Mouse (Mus musculus) testis, postnatal 10 days (tissue): ENCODE measurements at regions not wholly inside any gene's neighbourhood (a gene's known extent, or its start where the extent isn't known, plus 50 kb on each side); places are given as distances from the start of the nearest gene placed in this dataset.

Experiments
- DNase-seq: peaks from one replicate; pipeline ENCODE4 v3.0.0; 2021; ENCODE audit warnings: low spot score

DNA sequence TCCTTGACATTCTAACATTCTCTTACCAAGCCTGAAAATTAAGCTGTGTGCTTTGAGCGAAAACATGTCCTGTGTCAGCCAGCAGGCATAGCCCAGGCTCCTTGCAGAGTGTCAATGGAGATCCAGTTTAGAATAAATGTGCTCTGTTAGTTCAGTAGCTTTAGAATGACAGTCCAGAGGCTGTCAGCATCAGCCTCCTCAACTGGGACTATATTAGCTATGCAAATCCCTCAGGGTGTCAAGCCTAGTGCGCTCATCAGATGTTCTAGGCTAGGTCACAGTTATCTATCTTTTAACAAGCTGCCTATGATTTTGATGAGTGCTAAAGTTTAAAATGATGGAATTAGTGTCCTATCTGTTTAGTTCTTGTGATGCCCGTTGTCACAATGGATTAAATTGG, 281.7 kb upstream of the Btbd3 start:
- DNase-seq = no peak

DNA sequence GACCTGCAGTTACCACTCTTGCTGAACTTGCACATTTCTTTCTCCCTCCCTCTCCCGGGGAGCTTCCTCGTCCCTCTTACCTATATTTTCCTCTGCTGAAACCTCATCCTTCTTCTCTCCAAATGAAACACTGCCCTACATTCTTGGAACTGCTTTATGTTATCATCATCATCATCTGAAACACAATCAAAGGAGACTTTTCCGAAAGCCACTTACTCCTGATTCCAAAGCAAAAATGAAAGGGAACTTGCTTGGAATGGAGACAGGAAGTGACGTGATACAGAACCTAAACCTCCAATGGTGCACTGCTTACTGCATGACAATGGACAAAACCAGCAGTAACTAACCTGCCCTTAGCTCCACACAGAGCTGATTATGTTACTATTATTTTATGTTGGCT, 287.2 kb upstream of the Btbd3 start:
- DNase-seq = no peak

DNA sequence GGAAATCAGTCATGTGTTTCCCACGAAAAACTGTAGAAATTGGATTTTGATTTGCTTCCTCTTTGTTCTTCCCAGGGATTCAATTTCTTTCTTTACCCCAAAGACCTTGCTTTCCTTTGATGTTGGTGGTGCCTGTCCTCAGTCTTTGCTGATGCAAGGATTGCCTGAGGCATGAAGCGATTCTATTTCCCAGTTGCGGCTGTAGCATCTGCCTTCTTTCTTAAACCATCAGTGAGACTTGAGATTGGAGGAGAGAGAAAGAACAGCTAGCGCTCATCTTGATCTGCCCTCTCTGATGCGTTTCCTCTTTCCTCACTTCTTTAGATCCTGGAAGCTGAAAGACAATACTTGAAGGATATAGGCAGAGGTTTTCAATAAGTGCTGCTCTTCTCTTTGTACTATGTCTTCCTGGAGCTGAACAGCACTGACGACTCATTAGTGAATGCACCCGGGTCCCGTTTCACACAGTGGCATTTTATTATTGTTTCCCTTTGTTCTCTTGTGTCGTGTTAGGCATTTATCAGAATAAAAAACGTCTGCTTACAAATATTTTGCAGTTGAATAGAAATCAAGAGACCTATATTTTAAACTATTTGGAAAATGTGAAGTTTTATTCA, 289.8 kb upstream of the Btbd3 start:
- DNase-seq = no peak

DNA sequence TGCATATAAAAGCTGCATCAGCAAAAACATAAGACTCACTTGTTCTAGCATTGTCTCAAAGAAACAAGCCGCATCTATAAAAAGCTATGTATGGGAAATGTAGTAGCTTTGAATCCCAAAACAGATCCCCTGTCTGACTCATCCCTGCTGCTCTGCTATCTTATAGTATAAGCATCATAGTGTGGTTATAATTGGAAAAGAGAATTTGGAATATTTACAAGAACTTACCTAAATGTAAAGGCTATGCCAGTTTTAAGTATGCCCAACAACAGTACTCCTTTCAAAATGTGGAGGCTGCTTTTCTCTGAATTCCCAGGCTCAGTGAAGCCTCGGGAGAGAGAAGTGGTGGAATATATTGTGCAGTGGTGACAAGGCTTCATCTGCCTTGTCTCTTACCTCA, 301.5 kb upstream of the Btbd3 start:
- DNase-seq = no peak

DNA sequence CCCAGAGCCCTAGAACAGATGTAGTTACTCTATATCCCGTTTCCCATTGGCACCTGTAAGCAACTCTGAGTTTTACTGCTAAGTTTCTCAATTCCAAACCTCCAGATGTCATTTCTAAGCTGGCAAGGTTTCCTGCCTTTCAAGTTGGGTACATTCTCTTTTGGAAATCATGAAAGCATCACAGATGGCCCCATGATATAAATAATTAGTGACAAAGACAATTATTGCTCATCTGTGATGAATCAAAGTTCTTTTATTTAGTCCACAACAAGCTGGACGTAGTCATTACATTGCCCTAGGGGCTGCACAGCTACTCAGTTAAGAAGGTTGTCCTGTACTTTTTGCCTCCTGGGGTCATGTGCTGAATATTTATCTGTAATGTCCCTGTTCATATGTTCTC, 303.2 kb upstream of the Btbd3 start:
- DNase-seq = no peak

DNA sequence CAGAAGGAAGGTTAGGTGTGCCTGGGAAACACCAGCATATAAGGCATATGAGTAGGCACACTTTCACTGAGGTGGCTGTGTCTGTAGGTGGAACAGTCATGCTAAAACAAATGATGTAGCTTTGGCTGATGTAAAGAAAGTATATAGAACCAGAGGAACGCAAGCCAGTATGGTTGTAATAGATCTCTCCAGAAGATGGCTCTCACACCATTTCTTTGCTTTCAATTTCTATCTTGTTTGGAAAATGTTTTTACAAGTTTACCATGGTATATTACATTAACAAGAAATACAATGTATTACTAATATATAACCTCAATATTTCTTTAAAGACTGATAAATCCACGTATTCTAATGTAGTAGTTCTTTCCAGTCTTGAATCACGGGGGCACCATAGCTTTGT, 304.4 kb upstream of the Btbd3 start:
- no peak for DNase-seq

DNA sequence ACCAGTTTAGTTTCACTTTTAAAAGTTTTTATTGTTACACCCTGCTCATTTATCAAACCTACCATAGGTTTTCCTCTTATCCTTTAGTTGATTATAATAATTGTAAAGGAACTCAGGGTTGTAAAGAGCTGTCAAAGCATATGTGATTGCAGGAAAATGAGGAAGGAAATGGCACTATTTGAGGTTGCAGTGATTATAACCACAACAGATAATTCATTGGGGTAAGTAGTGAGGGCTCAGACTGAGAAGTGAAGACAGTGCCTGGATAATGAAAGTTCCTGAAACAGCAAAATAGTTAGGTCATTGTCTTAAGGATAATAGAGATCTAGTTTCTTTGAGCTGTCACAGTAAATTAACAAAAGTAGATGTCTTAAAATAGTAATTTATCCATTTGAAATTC, 305.4 kb upstream of the Btbd3 start:
- DNase-seq = no peak

DNA sequence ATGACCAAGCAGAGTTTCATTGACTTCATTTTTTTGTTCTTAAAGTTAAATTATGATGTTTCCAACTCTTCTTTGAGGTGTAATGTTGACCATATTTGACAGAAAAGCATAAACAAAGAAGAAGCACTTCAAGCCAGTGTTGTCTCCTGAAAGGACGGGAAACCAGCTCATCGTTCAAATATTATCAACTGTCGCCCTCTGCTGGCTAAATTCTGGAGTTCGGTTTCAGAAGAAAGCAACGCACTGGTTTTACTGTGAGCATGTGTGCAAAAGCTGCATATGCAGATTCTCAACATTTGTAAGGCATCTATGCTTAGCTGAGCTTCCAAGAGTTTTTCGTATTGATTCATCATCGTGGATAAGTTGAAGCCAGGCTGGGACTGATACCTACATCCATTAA, 313.6 kb upstream of the Btbd3 start:
- peak; percentile 83 for DNase-seq

DNA sequence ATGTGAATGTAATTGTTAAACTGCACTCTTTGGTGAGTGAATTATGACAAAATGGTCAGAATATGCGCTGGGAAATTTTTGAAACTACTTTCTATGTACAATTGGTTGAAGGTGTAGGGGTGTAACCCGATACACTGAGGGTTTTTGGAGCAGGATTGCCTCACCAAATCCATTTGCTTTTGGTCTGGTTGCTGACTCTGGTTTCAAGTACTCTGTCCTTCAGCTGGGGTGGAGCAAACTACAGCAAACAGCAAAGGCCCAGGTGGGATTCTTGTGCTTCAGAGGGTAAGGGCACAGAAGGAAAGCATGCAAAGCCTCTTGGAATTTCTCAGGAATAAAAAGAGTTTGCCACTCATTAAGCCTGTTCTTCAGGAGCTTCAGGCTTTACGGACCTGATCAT, 316.8 kb upstream of the Btbd3 start:
- no peak for DNase-seq

DNA sequence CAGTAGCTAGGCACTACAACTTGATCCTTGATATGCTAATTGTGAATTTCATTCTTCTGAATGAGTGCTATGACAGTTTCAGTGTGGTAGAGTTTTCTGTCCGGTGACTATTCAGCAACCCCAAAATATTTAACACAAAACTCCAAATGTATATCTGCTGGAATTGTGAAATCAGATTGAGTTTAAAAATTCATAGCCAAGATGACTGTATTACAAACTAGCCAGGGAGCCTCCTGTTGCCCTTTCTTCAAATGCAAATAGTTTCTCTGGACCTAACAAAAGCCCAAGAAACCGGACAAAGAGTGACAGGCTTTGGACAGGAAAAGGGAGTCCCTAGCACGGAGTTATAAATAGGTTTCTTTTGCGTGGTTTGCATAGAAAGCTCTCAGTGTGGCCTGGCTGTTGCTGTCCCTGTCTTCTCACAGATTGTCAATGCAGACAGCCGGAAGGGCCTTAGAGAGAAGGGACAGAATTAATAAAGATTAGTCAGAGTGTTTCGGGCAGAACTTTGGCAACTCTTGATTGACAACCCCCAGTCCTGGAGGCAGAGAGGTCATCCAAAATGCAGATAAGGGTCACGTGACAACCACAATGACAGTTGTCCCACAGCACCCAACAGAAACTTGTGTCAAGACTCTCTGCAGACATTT, 317.4 kb upstream of the Btbd3 start:
- no peak for DNase-seq

DNA sequence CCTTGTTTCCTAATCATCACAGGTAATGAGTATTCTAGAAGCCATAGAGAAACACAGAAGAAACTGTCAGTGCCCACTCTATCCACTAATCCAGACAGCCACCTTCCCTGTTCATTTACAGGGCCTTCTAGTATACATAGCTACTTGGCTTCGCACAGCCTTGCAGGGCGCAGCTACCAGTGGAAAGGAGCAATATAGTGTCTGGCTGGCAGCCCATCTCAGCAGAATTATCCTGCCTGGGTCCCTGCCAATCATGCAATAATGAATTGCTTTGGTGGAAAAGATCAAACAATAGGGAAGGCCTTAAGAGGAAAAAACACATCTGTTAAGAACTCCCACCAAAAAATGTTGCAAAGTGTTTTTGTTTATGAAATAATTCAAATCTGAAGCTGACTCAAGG, 319.8 kb upstream of the Btbd3 start:
- DNase-seq = no peak

DNA sequence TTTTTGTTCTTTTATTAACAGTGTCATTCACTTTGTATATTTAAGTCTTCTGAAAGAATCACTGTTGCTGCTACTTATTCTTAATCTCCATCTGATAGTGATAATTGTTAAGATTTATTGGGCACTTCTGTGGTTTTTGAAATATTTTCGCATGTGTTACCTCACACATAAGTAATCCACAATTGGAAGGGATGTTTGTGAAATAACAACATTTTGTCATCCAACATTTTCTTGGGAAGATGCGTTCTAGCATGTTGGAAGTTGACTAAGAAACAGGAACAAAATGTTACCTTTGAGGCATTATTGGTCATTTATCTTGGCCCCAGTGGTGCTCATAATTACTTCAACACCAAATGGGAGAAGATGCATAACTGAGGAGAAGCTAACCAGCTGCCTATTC, 323.4 kb upstream of the Btbd3 start:
- DNase-seq = no peak

DNA sequence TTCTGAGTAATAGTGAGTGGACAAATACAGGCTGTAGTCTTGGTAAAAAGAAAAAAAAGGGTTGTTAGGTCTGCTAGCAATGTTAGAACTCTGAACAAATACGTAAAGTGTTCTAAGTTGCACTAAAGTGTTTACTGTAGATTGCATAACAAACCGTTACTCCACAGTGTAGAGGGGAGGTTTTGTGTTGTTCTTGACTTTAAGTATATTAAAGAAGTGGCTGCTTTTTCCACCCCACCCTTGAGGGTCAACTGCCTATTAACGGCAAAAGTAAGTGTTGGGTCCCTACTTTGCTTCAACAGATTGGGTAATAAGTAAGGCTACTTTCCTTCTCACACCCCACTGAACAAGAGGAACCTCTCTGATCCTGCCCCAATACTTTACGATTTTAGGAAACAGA, 323.9 kb upstream of the Btbd3 start:
- no peak for DNase-seq

DNA sequence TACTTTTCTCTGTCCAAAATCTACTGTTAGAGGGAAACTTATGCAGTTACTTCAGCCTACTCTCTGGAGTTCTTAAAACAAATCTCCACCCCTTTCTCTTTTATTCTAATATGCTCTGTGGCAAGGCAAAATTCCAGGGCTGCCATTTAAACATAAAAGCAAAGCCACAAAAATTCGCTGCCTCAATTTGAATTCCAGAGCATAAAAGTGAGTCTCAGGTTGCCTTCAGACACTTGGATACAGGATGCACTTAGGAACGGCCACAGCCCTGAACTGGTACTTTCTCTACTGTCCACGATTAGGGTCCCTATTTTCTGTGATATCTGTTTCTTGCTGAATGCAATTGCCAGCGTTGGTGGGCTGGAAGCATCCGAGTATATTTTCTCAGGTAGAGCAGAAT, 330.9 kb upstream of the Btbd3 start:
- DNase-seq = no peak

DNA sequence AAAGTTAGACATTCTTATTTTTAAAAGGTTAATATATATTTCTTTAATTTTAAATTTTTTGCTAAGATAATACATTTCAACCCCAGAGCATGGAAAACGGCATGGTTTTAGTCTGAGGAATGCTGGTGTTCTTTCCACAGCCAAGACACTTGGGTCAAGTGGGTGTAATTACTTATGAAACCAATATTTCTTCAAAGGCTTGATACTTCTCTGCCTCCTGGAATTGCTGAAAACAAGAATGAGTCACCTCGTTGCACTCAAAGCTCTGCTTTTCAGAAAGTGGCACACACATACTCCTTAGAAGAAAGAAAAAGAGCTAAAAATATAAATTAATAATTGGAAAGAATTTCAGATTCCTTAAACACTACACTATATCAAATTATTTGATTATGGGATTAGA, 331.8 kb upstream of the Btbd3 start:
- no peak for DNase-seq

DNA sequence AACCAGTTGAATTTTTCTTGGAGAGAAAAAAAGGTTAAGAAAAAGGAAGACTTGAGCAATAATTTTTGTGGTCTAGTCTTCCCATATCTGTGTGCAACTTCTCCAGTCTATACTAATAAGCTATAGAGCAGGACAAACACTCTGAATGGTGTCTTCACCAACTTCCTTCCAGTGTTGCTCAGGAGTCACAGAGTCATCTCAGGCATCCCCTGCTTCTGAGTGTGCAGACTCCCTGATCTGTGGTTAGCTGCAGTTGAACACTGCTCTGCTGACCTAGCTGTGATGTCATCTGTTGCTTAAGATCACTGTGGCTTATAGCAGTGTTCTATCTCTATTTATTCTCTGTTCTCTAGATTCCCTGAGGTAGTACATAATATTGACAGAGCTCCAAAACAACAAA, 357.9 kb upstream of the Btbd3 start:
- DNase-seq = no peak

DNA sequence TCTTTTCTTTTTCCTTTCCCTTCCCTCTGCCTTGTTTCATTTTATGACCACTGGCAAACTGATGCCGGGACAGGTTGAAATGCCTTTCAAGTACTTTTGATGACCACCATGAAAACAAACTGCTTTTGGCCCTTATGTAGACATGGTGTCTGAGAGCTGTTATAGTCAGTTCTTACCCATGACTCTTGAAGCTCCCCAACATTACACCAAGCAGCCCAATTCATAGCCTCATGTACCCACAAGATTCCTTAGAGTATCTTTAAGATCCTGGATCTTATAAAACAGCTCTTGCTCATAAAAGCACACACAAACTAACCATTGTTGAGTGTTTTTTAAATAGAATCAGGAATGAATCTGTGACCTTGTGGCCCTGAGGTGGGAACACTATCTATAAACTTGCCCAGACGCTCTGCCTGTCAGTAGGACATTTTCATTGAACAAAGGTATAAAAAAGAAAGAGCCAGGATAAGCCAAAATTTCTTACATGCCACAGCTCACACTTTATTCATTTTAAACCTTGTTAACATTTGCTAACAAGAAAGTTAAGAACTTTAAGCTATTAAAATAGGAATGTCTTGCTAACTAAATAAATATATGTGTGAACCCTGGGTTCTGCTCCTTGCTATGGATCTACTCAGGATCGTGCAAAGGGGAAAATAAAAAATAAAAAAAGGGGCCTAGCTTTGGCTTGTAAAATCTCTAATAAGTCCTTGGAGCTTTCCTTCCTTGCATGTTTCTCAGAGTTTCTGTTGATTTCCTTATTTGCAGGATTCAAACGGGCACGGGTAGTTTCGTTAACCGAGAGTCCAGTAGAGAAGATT, 375.9 kb upstream of the Btbd3 start:
- DNase-seq = no peak

DNA sequence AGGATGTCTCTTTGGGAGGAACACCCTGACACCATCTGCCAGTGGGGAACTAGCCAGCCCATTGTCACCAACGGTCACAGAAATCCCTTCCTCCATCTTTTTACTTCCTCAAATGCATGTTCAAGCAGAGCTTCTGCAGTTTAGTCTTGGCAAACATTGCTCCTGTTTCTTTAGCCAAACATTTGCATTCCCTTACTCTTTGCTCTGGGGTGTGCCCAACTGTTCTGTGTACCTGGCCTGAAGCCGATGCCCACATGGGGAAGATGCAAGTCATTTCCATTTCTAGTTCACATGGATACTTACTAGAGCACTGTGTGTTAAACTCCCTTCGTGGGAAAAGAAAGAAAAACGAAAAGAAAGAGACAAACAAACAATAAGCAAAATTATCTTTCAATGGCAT, 386.7 kb upstream of the Btbd3 start:
- no peak for DNase-seq

DNA sequence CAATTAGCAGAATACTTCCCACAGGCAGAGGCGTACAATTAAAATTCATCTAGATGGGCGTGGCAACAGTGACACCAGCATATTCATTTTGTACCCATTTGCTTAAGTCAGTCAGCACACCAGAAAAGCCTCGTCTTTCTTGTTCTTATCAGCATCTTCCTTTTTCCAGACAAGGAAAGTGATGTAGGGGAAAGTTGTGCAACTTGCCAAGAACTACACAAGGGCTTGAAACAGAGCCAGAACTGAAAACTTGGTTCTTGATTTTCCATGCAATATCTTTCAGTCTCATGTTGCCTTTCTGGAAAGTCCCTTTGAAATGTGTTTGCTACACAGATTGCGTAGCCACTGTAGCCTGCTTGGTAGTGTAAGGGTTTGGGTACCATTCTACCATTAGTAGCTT, 401.9 kb upstream of the Btbd3 start:
- no peak for DNase-seq

DNA sequence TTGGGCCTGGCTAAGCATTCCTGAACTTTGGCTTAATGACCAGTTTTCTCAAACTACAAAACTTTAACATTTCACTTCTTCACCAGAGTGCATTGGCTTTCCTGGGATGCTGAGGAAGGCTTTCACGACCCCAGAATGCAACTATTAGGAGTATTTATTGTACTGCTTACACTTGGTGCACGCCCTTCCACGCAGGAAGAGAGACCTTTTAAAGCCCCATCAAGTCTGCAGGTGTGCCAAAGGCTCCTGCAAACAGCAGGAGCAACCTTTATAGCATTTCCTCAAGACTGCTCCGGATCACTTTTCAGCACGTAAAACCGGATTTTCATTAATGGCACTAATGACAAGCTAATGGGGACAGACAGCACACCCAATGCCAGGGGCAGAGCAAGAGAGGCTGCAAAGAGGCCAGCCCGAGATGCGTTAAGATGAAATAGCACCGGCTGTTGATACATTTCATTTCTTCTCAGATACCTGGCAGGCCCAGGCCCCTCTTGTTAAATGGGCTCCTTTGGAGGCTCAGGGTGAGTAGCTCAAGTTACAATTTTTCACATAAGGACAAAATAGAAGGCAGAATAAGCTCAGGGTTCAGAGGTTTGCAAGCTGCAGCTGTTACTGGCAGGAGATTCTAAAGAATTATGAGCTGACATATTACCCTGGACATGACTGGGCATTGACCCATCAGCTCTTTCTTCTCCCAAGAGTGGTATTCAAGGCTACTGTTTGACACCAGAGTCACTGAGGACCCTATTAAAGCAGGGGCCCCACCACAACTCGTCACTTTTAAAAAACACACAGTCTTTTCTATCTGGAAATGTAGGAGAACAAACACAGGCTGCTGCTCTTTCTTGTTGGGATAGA, 402.7 kb upstream of the Btbd3 start:
- no peak for DNase-seq

DNA sequence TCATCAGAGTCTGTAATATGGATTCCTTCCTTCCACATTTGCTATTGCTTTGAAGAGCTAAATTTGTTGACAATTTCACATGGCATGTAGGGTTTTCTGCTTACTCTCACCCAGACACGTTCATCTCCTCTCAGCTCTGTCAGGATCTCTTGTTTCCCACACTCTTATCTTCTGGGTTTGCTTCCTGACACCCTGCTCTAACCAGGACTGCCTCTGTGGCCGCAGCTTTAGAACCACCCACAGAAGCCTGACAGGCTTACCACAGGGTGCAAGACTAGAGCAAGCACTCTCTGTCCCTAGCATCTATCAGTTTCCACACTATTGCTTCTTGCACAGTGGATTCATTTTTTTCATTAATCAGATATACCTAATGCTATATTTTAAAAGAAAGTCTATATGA, 408.5 kb upstream of the Btbd3 start:
- no peak for DNase-seq

DNA sequence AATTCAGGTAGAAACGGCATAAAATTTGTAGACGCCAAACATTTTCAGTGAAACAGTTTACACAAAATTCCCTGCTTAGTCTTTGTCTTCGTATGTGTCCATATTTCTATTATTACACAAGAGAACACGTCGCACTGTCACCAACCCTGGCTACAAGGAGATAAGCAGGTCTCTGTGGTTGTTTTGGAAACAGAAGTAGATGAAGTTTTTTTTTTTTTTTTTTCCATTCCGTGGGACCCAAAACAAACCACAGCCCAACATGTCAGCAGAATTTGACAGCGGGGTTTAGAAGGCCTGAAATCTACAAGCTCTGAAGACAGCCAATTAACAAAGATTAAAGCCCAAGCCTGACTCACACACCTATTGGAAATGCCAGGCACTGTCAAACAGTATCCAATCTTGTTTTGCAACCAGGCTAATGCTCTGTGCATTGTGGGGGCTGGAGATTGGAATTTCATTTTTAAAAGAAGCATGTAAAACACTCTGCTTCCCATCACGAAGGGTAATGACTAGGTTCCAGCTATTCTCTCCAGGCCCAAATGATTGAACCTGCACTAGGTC, 428.5 kb upstream of the Btbd3 start:
- no peak for DNase-seq
